Mouse (Mus musculus): ENCODE results near the gene Pde3a. TPM values are rescaled to one million over a fixed set of nuclear protein-coding genes. Genes with fewer than 3 reads are reported as not detected.
A peak's percentile ranks its signal among the peaks of the same experiment; 100 is the strongest.

Pde3a gene
- polyA plus RNA-seq (2015; fragmentation: Nextera tagmentation; extraction: Ambion mirVana): 1.0 and 1.5 TPM in 2 replicates

DNA sequence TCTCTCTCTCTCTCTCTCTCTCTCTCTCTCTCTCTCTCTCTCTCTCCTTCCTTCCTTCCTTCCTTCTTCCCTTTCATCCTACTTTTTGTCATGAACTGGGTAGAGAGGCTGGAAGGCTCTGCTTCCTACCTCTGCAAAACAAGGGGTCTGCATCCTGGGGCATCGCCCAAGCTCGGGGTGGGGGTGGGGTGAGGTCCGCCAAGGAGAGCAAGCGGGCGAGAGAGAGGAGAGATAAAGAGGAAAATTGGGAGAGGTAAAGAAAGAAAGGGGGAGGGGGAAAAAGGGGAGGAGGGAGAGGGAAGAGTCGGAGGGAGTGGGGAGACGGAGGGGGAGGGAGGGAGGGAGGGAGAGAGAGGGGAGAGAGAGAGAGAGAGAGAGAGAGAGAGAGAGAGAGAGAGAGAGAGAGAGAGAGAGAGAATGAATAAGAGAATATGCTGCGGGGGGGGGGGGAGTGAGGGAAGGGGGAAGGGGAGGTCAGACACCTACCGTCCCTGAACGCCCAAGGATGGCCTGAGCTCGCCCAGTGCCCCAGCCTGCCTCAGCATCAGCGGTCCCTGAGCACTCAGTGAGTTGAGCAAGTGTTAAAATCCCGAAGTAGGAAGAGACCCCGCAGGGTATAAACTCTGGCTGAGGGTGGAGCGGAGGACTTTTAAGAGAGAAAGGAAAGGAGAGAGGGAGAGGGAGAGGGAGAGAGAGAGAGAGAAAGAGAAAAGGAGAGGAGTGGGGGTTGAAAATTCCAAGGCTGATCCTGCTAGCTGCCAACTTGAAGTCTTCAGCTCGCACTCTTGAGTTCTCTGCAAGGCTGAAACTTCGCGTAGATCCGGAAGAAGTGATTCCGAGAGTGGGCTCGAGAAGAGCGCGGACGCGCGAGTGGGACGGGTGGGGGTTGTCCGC lies at the start of gene Pde3a:
Pde3a (plus strand) TSS at position 579 of the 894 bp plus-strand sequence.
- Histone ChIP-seq H3K9ac (no peak within 1 kb of the TSS), H3K4me1 (replicated peaks) (no peaks in the 10 kb centered on the region), H3K27me3 (peaks cover 34% of the 10 kb centered on the region), H3K9me3 (replicated peaks) (no peaks in the 10 kb centered on the region), H3K4me2 (peak within 1 kb of the TSS; percentile 59), H3K27ac (replicated peaks) (no peak within 1 kb of the TSS), H3K36me3 (replicated peaks) (no peaks in the 10 kb centered on the region), H3K4me3 (replicated peaks) (peak within 1 kb of the TSS; percentile 43)
- WGBS (ENCODE audit: insufficient replicate concordance): 2% methylated on average over 25 of the region's 28 CpGs
- ATAC-seq (ENCODE audit: insufficient read depth): no peak

DNA sequence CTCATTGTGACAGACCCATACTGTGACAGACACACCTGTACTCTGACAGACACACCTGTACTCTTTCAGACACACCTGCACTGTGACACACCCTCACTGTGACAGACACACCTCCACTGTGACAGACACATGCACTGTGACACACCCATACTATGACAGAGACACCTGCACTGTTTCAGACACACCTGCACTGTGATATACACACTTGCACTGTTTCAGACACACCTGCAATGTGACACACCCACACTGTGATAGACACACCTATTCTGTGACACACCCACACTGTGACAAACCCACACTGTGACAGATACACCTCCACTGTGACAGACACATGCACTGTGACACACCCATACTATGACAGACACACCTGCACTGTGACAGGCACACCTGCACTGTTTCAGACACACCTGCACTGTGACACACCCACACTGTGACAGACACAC lies 48.9 kb upstream of the Pde3a start:
- Histone ChIP-seq H3K27me3 (no peaks in the 10 kb centered on the region), H3K4me3 (replicated peaks) (no peak overlapping the region), H3K9me3 (replicated peaks) (no peaks in the 10 kb centered on the region), H3K27ac (replicated peaks) (no peak overlapping the region), H3K4me2 (no peak overlapping the region), H3K4me1 (replicated peaks) (no peaks in the 10 kb centered on the region), H3K9ac (no peak overlapping the region), H3K36me3 (replicated peaks) (no peaks in the 10 kb centered on the region)
- no peak for ATAC-seq (ENCODE audit: insufficient read depth)

GRCm38 (mm10) chr6:141207531-141207930 lies 41.5 kb upstream of the Pde3a start:
- no peak overlapping the region for H3K4me3 ChIP-seq (replicated peaks)
- WGBS (ENCODE audit: insufficient replicate concordance): 63% methylated on average over 6 of the region's 6 CpGs
- no peak overlapping the region for H3K9ac ChIP-seq
- no peaks in the 10 kb centered on the region for H3K27me3 ChIP-seq
- no peaks in the 10 kb centered on the region for H3K36me3 ChIP-seq (replicated peaks)
- no peaks in the 10 kb centered on the region for H3K4me1 ChIP-seq (replicated peaks)
- no peak overlapping the region for H3K27ac ChIP-seq (replicated peaks)
- no peak for ATAC-seq (ENCODE audit: insufficient read depth)
- no peaks in the 10 kb centered on the region for H3K9me3 ChIP-seq (replicated peaks)
- no peak overlapping the region for H3K4me2 ChIP-seq

DNA sequence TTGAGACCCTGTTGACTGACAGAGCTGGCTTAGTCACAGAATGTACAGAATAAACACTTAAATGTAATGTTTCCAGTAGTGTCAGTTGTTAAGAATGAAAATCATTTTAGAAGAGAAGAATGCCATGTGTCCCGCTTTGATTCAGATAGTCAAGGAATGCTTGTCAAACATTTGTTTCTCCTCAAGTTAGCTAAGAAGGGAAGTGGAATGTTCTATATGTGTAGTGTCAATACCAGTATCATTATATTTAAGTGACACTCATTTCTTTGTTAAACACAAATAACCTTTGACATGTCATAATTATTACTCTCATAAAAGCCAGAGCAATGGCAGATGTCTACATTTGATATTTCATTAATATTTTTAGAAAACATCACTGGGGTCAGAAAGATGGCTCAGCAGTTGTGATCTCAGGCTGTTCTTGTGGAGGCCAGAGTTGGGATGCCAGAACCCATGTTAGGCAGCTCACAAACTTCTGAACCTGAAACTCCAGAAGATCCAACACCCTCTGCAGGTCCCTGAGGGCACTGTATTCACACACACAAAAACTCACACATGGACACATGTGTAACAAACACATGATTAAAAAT lies 40.7 kb upstream of the Pde3a start:
- no peak for ATAC-seq (ENCODE audit: insufficient read depth)
- H3K4me3 ChIP-seq (replicated peaks): no peak overlapping the region
- 53% methylated on average over 1 of the region's 1 CpGs for WGBS (ENCODE audit: insufficient replicate concordance)

GRCm38 (mm10) chr6:141210021-141210420 lies 39.0 kb upstream of the Pde3a start:
- Histone ChIP-seq H3K9ac (no peak overlapping the region), H3K36me3 (replicated peaks) (no peaks in the 10 kb centered on the region), H3K4me2 (no peak overlapping the region), H3K27ac (replicated peaks) (no peak overlapping the region), H3K9me3 (replicated peaks) (no peaks in the 10 kb centered on the region), H3K4me3 (replicated peaks) (no peak overlapping the region), H3K27me3 (no peaks in the 10 kb centered on the region), H3K4me1 (replicated peaks) (no peaks in the 10 kb centered on the region)
- ATAC-seq (ENCODE audit: insufficient read depth): no peak
- 69% methylated on average over 3 of the region's 3 CpGs for WGBS (ENCODE audit: insufficient replicate concordance)

More for the DNA sequence above, 40.7 kb upstream of the Pde3a start:
- Histone ChIP-seq H3K36me3 (replicated peaks) (no peaks in the 10 kb centered on the region), H3K27ac (replicated peaks) (no peak overlapping the region), H3K27me3 (no peaks in the 10 kb centered on the region), H3K4me2 (no peak overlapping the region), H3K9me3 (replicated peaks) (no peaks in the 10 kb centered on the region), H3K9ac (no peak overlapping the region), H3K4me1 (replicated peaks) (no peaks in the 10 kb centered on the region)

DNA sequence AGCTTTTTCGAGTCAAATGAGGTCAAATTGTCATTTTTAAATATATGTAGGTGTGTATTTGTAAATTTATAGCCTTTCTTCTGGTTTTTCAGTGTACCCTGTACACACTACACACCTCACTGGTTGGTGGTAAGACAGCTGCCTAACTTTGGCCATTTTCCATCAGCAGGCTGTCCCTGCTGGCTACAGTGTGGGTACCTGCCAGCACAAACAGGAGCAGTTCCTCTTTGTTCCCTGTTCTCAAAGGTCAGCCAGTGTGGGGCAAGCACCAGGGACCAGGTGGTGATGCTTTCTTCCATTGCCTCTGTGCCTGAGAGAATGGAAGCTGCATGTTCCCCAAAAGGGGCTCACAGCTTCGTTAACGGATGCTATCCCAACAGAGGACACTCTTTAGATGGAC lies 28.0 kb upstream of the Pde3a start:
- no peak overlapping the region for H3K4me3 ChIP-seq (replicated peaks)
- no peaks in the 10 kb centered on the region for H3K36me3 ChIP-seq (replicated peaks)
- no peak overlapping the region for H3K27ac ChIP-seq (replicated peaks)
- H3K9ac ChIP-seq: no peak overlapping the region
- WGBS (ENCODE audit: insufficient replicate concordance): 56% methylated on average over 3 of the region's 3 CpGs
- H3K9me3 ChIP-seq (replicated peaks): no peaks in the 10 kb centered on the region
- ATAC-seq (ENCODE audit: insufficient read depth): no peak
- no peak overlapping the region for H3K4me2 ChIP-seq
- no peaks in the 10 kb centered on the region for H3K27me3 ChIP-seq
- no peaks in the 10 kb centered on the region for H3K4me1 ChIP-seq (replicated peaks)

DNA sequence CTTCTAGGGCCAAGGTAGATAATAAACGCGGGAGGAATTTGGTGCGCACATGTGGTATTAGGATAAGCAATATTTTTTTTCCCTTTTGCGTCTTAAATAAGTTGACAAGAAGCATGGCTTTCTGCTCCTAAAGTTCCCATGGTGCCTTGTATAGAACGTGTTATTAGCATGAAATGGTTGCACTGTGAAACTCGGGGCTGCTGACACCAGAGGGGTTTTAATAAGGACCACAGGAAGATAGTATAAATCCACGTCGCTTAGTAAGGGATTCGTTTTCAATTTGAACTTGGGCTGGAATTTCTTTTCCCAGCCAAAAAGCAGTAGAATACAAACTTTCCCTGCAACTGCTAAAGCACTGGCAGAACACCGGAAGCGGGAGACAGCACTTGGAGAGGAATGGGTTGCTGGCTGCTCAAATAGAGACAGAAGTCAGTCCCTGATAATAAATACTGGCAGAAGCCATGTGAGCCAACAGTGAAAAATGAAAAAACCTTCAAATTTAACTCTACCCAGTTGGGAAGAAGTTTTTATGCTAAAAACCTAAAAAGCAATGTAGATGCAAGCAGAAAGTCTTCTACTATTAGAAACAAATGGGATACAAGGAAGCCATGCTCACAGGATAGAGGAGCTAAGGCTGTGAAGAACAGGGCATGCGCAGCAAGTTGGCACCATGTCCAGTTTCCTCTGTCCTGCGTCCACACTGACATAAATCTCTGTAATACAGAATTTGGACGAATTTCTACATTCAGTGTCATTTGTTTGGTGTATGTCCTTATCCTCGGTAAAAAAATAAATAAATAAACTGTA lies 22.0 kb upstream of the Pde3a start:
- no peaks in the 10 kb centered on the region for H3K4me1 ChIP-seq (replicated peaks)
- no peaks in the 10 kb centered on the region for H3K36me3 ChIP-seq (replicated peaks)
- H3K27me3 ChIP-seq: no peaks in the 10 kb centered on the region
- ATAC-seq (ENCODE audit: insufficient read depth): no peak
- no peak overlapping the region for H3K9ac ChIP-seq
- no peak overlapping the region for H3K4me3 ChIP-seq (replicated peaks)
- 66% methylated on average over 15 of the region's 15 CpGs for WGBS (ENCODE audit: insufficient replicate concordance)
- no peak overlapping the region for H3K27ac ChIP-seq (replicated peaks)
- no peaks in the 10 kb centered on the region for H3K9me3 ChIP-seq (replicated peaks)
- H3K4me2 ChIP-seq: no peak overlapping the region

GRCm38 (mm10) chr6:141227658-141228005 lies 21.4 kb upstream of the Pde3a start:
- Histone ChIP-seq H3K9ac (no peak overlapping the region), H3K36me3 (replicated peaks) (no peaks in the 10 kb centered on the region), H3K4me3 (replicated peaks) (no peak overlapping the region), H3K9me3 (replicated peaks) (no peaks in the 10 kb centered on the region), H3K27me3 (no peaks in the 10 kb centered on the region), H3K4me1 (replicated peaks) (no peaks in the 10 kb centered on the region), H3K4me2 (no peak overlapping the region), H3K27ac (replicated peaks) (no peak overlapping the region)
- 59% methylated on average over 3 of the region's 3 CpGs for WGBS (ENCODE audit: insufficient replicate concordance)
- ATAC-seq (ENCODE audit: insufficient read depth): no peak

DNA sequence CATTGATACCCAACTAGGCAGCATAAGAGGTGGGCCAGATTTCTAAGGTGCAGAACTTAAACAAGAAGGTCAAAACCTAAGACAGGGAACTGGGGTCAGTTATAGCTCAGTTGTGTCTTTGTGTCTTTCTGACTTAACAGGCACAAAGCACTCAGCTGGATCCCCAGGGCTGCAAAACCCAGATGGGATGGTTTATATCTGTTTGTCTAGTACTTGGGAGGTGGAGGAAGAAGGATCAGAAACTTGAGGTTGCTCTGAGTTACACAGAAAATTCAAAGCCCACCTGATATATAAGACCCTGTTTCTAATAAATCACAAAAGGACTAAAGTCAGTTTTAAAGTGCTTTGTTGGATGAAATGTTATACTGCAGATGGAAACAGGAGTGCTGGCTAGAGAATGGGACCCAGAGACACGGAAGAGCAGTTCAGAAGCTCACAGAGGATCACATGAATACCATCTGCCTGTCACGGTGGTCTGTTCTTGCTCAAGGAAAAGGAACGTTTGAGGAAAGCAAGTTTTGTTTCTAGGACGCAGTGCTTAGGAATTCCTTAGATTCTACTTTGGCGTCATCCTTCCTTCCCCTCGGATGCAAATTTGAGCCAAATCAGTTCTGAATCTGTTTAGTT lies 16.2 kb upstream of the Pde3a start:
- Histone ChIP-seq H3K9me3 (replicated peaks) (no peaks in the 10 kb centered on the region), H3K36me3 (replicated peaks) (no peaks in the 10 kb centered on the region), H3K27me3 (no peaks in the 10 kb centered on the region), H3K4me3 (replicated peaks) (no peak overlapping the region), H3K27ac (replicated peaks) (no peak overlapping the region), H3K4me2 (no peak overlapping the region), H3K9ac (no peak overlapping the region), H3K4me1 (replicated peaks) (no peaks in the 10 kb centered on the region)
- 57% methylated on average over 6 of the region's 6 CpGs for WGBS (ENCODE audit: insufficient replicate concordance)
- no peak for ATAC-seq (ENCODE audit: insufficient read depth)

GRCm38 (mm10) chr6:141241809-141242208 lies 7.3 kb upstream of the Pde3a start:
- Histone ChIP-seq H3K27ac (replicated peaks) (no peak overlapping the region), H3K4me2 (no peak overlapping the region), H3K9me3 (replicated peaks) (no peaks in the 10 kb centered on the region), H3K4me3 (replicated peaks) (no peak overlapping the region), H3K27me3 (no peaks in the 10 kb centered on the region), H3K9ac (no peak overlapping the region), H3K36me3 (replicated peaks) (no peaks in the 10 kb centered on the region), H3K4me1 (replicated peaks) (no peaks in the 10 kb centered on the region)
- no peak for ATAC-seq (ENCODE audit: insufficient read depth)
- WGBS (ENCODE audit: insufficient replicate concordance): 51% methylated on average over 1 of the region's 1 CpGs

- Histone ChIP-seq H3K27me3 (peaks cover 18% of the 10 kb centered on the region), H3K36me3 (replicated peaks) (no peaks in the 10 kb centered on the region), H3K9ac (no peak overlapping the region), H3K4me3 (replicated peaks) (no peak overlapping the region), H3K9me3 (replicated peaks) (no peaks in the 10 kb centered on the region), H3K4me2 (no peak overlapping the region), H3K4me1 (replicated peaks) (no peaks in the 10 kb centered on the region), H3K27ac (replicated peaks) (no peak overlapping the region)
- WGBS (ENCODE audit: insufficient replicate concordance): 59% methylated on average over 4 of the region's 4 CpGs
- ATAC-seq (ENCODE audit: insufficient read depth): no peak
Measured at GRCm38 (mm10) chr6:141245089-141245488, 4.0 kb upstream of the Pde3a start.
